Mouse (Mus musculus): ENCODE measurements around the gene Slc4a1. TPM values are rescaled to one million over a fixed set of nuclear protein-coding genes. Genes with fewer than 3 reads are reported as not detected.

Slc4a1 gene
- total and polyA plus RNA-seq, 3 experiments: 1.1 to 596 (median 2.9) TPM

DNA sequence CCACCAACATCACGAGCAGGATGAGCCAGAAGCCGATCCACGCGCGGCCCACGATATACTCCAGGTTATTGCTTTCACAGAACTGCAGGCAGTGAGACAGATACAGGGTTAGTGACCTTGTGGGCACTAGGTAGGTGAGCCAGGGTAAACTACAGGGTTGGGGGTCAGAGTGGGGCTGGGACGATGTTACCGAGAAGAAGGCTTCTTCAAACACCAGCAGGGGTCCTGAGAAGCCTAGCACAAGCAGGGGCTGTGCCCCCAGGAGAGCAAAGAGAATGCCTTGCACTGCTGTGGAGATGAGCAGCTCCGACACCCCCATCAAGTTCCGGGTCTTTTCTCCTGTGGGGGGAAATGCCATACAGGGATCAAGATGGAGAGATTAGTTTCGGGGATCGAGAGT lies 9.8 kb downstream of the Slc4a1 start:
- H3K27me3 ChIP-seq (ENCODE audit: insufficient read depth, low read length): peaks cover 94% of the 10 kb centered on the region
- TF ChIP-seq POLR2AphosphoS5 (IDR thresholded peaks at IDR 0.05; ENCODE audit: insufficient replicate concordance, low read depth, low read length) (no peak), GATA2 (IDR thresholded peaks at IDR 0.05; ENCODE audit: borderline replicate concordance, low read depth, low read length) (no peak), TAL1 (conservative IDR thresholded peaks at IDR 0.05; ENCODE audit: low read depth, low read length) (no peak), CTCF (IDR thresholded peaks at IDR 0.05; ENCODE audit: low read depth, low read length) (no peak), GATA1 (IDR thresholded peaks at IDR 0.05; ENCODE audit: borderline replicate concordance, low read length) (no peak)
- no peaks in the 10 kb centered on the region for H3K36me3 ChIP-seq (replicated peaks)
- H3K4me1 ChIP-seq (ENCODE audit: insufficient read depth, low read depth, low read length): peaks cover 8% of the 10 kb centered on the region
- ATAC-seq (ENCODE audit: extremely low read depth, insufficient number of reproducible peaks, low FRiP score, poor library complexity, severe bottlenecking) (no peak), DNase-seq (ENCODE audit: low spot score) (no peak)
- no peak overlapping the region for H3K4me3 ChIP-seq (ENCODE audit: low read depth, low read length)
- no peaks in the 10 kb centered on the region for H3K9me3 ChIP-seq (replicated peaks)

DNA sequence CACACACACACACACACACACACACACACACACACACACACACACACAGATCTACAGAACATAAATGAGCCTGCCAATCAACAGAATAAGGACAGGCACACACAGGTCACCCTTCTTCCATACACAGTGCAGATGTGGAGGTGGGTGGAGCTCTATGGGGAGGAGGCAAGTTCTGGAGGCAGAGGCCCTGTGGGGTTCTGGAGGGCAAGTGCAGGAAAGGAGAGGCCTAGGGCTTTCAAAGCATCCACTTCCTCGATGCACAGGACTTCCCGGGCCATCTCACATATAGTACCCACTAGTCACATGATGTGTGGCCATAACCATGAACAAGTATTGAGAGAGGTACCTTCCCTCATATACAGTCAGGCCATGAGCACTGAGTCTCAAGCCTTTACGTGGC lies 10.5 kb downstream of the Slc4a1 start:
- Histone ChIP-seq H3K9me3 (replicated peaks) (no peaks in the 10 kb centered on the region), H3K27me3 (ENCODE audit: insufficient read depth, low read length) (peaks cover 94% of the 10 kb centered on the region), H3K36me3 (replicated peaks) (no peaks in the 10 kb centered on the region), H3K4me1 (ENCODE audit: insufficient read depth, low read depth, low read length) (peaks cover 12% of the 10 kb centered on the region), H3K4me3 (ENCODE audit: low read depth, low read length) (no peak overlapping the region)
- no peak for ATAC-seq (ENCODE audit: extremely low read depth, insufficient number of reproducible peaks, low FRiP score, poor library complexity, severe bottlenecking)
- TF ChIP-seq POLR2AphosphoS5 (IDR thresholded peaks at IDR 0.05; ENCODE audit: insufficient replicate concordance, low read depth, low read length) (no peak), CTCF (IDR thresholded peaks at IDR 0.05; ENCODE audit: low read depth, low read length) (no peak), GATA1 (IDR thresholded peaks at IDR 0.05; ENCODE audit: borderline replicate concordance, low read length) (no peak)
- no peak for DNase-seq (ENCODE audit: low spot score)

DNA sequence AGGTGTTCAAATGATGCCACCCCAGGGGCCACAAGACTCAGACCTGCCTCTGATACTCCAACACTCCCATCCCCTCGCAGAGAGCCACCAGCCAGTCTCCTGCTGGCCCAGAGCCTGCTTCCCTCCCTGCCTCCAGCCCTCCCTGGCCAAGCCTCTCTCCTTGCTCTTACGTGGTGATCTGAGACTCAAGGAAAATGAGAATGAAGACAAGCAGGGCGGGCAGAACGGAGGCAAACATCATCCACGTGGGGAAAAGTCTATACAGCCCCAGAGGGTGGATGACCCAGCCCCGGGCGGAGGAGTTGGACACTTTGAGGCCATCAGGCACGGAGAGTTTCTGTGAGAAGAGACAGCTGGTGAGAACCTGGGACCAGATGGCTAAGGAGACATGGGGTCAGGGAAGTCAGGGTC lies 13.0 kb downstream of the Slc4a1 start:
- Histone ChIP-seq H3K27me3 (ENCODE audit: insufficient read depth, low read length) (peaks cover 92% of the 10 kb centered on the region), H3K4me1 (ENCODE audit: insufficient read depth, low read depth, low read length) (peaks cover 12% of the 10 kb centered on the region), H3K9me3 (replicated peaks) (no peaks in the 10 kb centered on the region), H3K36me3 (replicated peaks) (no peaks in the 10 kb centered on the region), H3K4me3 (ENCODE audit: low read depth, low read length) (no peak overlapping the region)
- ATAC-seq (ENCODE audit: extremely low read depth, insufficient number of reproducible peaks, low FRiP score, poor library complexity, severe bottlenecking) (no peak), DNase-seq (ENCODE audit: low spot score) (no peak)
- TF ChIP-seq CTCF (IDR thresholded peaks at IDR 0.05; ENCODE audit: low read depth, low read length) (no peak), GATA1 (IDR thresholded peaks at IDR 0.05; ENCODE audit: borderline replicate concordance, low read length) (no peak), TAL1 (conservative IDR thresholded peaks at IDR 0.05; ENCODE audit: low read depth, low read length) (no peak)

DNA sequence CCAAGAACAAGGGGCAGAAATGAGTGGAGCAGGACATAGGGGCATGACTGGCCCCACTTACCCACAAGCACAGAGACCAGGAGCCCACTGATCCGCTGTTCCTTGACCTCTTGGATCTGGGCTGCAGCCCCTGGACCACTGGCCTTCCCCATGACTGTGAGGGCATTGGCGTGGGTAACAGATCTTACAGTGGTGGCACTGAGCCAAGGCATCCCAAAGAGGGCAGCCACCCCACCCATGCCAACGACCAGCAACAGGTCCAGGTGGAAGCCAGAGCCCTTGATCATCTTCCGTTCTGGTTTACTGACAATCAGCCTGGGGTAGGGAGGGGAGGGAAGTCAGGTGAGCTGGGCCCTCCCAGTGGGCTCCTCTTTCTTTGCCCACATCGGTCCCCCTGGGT lies 13.6 kb downstream of the Slc4a1 start:
- H3K9me3 ChIP-seq (replicated peaks): no peaks in the 10 kb centered on the region
- no peak for ATAC-seq (ENCODE audit: extremely low read depth, insufficient number of reproducible peaks, low FRiP score, poor library complexity, severe bottlenecking)
- peaks cover 12% of the 10 kb centered on the region for H3K4me1 ChIP-seq (ENCODE audit: insufficient read depth, low read depth, low read length)
- TF ChIP-seq CTCF (IDR thresholded peaks at IDR 0.05; ENCODE audit: low read depth, low read length) (no peak), GATA2 (IDR thresholded peaks at IDR 0.05; ENCODE audit: borderline replicate concordance, low read depth, low read length) (no peak), POLR2AphosphoS5 (IDR thresholded peaks at IDR 0.05; ENCODE audit: insufficient replicate concordance, low read depth, low read length) (no peak)
- no peak overlapping the region for H3K4me3 ChIP-seq (ENCODE audit: low read depth, low read length)
- no peaks in the 10 kb centered on the region for H3K36me3 ChIP-seq (replicated peaks)
- peaks cover 91% of the 10 kb centered on the region for H3K27me3 ChIP-seq (ENCODE audit: insufficient read depth, low read length)
- no peak for DNase-seq (ENCODE audit: low spot score)

DNA sequence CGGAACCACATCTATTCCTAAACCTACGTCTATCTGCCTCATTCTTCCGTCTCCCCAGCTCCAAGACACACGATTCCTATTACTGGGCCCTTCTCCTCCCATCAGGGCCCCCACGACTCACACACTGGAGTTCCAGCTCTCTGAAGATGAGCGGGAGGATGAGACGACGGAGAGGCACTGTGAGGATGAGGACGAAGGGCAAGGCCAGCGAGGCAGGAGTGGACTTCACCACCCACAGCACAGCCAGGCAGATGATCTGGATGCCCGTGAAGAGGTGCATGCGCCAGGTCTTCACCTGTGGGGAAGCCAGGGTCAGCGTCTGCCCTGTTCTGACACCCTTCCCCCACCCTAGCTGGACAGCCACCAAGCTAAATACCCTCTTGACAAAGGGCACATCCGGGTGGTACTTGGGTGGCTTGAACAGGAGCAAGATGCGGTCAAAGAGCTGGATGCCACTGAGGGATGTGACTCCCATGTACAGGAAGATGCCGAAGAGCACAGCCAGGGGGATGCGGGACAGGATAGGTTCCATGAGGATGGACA lies 15.0 kb downstream of the Slc4a1 start:
- Histone ChIP-seq H3K4me3 (ENCODE audit: low read depth, low read length) (no peak overlapping the region), H3K36me3 (replicated peaks) (no peaks in the 10 kb centered on the region), H3K27me3 (ENCODE audit: insufficient read depth, low read length) (peaks cover 86% of the 10 kb centered on the region), H3K9me3 (replicated peaks) (no peaks in the 10 kb centered on the region), H3K4me1 (ENCODE audit: insufficient read depth, low read depth, low read length) (peaks cover 12% of the 10 kb centered on the region)
- TF ChIP-seq TAL1 (conservative IDR thresholded peaks at IDR 0.05; ENCODE audit: low read depth, low read length) (no peak), GATA2 (IDR thresholded peaks at IDR 0.05; ENCODE audit: borderline replicate concordance, low read depth, low read length) (no peak), CTCF (IDR thresholded peaks at IDR 0.05; ENCODE audit: low read depth, low read length) (no peak), POLR2AphosphoS5 (IDR thresholded peaks at IDR 0.05; ENCODE audit: insufficient replicate concordance, low read depth, low read length) (no peak), GATA1 (IDR thresholded peaks at IDR 0.05; ENCODE audit: borderline replicate concordance, low read length) (no peak)
- ATAC-seq (ENCODE audit: extremely low read depth, insufficient number of reproducible peaks, low FRiP score, poor library complexity, severe bottlenecking) (no peak), DNase-seq (ENCODE audit: low spot score) (no peak)

DNA sequence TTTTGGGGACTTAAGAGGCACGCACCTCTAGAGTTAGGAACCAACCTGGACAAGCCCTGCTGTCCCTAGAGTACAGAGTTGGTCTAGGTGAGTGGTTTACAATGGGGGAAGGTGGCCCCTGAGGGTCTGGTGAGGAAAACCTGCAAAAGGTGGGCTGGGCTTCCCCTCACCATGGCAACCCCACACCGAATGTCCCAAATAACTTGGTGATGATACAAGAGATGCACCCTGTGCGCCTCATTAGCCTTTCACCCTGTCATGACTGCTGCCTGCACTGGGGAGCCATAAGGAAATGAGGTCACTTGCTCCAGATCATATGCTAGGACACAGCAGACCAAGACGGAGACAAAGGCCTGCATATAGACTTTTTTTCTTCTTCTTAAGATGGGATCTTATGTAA lies 15.6 kb downstream of the Slc4a1 start:
- ATAC-seq (ENCODE audit: extremely low read depth, insufficient number of reproducible peaks, low FRiP score, poor library complexity, severe bottlenecking) (no peak), DNase-seq (ENCODE audit: low spot score) (no peak)
- Histone ChIP-seq H3K27me3 (ENCODE audit: insufficient read depth, low read length) (peaks cover 83% of the 10 kb centered on the region), H3K4me1 (ENCODE audit: insufficient read depth, low read depth, low read length) (peaks cover 10% of the 10 kb centered on the region), H3K9me3 (replicated peaks) (no peaks in the 10 kb centered on the region), H3K4me3 (ENCODE audit: low read depth, low read length) (no peak overlapping the region), H3K36me3 (replicated peaks) (no peaks in the 10 kb centered on the region)
- TF ChIP-seq GATA1 (IDR thresholded peaks at IDR 0.05; ENCODE audit: borderline replicate concordance, low read length) (no peak), TAL1 (conservative IDR thresholded peaks at IDR 0.05; ENCODE audit: low read depth, low read length) (no peak), CTCF (IDR thresholded peaks at IDR 0.05; ENCODE audit: low read depth, low read length) (no peak), POLR2AphosphoS5 (IDR thresholded peaks at IDR 0.05; ENCODE audit: insufficient replicate concordance, low read depth, low read length) (no peak), GATA2 (IDR thresholded peaks at IDR 0.05; ENCODE audit: borderline replicate concordance, low read depth, low read length) (no peak)
